Mouse (Mus musculus) layer of hippocampus, adult 8-10 months (tissue): ENCODE data around the gene Slc6a15. TPM values are rescaled to one million over a fixed set of nuclear protein-coding genes. Genes with fewer than 3 reads are reported as not detected.

Source experiments
- DNase-seq, 2 experiments: peaks; one replicate each; pipeline ENCODE4 v3.0.0; 2022; ENCODE audit warnings: low spot score in 2 of 2
- total RNA-seq, 4 experiments: library from RNA; stranded (reverse); gene quantifications; 2 replicates each; pipeline ENCODE4 v1.2.4; 2022

Gene Slc6a15
- total RNA-seq = 10 to 100 TPM; 69.3 to 88.8 (median 74.4) TPM

DNA sequence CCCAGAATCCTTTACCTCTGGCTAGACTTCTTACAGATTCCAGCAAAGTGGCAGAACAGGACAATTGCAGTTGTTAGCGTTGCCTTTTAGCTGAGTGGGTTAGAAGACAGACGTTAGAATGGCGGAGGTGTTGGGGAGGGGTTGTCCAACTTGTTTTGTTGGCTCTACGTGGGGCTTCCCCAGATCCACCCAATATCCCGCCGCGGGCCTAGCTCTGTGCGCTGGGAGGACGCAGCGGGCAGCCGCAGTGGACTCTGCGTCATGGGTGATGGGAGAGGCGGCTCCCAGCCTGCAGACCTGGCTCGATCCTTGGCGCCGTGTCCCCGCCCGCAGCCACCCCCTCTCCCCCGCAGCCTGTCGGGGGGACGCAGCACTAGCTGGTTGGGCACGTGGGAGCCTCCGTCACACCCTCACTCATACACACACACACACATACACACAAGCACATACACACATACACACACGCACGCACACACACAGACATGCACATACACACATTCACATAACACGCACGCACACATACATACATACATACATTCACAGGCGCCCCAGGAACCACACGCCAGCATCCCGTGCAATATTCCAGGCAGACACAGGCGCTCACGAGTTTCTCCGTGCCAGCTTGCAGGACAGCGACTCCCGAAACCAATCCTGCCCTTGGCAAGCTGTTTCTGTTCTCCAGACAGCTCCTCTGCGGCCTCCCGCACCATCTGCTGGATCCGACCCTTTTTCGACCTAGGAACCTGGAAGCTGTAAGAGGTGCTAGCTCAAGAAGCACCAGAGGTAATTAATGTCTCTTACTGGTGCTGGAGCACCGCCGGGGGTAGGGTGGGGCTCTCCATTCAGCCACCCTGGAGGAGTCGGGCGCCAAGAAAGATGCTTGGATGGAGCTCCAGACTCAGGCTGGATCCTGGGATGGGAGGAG, at the start of gene Slc6a15:
Gene Slc6a15 (plus strand): TSS at position 413 of the 925 bp plus-strand sequence.
- DNase-seq = peak; percentile 47 to 58

DNA sequence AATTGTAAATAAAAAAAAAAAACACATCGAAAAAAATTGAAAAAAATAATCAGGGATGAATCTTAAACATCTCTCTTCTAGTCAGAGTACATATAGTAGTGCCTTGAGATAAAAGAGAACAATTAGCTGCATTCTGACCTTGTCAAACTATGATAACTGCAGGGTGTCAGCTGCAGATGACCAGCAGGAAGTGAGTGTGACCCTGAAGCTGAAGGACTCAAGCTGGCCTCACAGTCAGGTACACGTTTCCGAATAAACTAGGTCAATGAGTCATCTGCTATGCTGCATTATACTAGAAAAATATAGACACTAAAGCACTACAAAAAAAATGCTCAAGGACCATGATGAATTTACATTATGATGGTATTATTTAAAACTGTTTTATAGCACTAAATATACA, 45.6 kb upstream of the Slc6a15 start:
- DNase-seq = no peak

DNA sequence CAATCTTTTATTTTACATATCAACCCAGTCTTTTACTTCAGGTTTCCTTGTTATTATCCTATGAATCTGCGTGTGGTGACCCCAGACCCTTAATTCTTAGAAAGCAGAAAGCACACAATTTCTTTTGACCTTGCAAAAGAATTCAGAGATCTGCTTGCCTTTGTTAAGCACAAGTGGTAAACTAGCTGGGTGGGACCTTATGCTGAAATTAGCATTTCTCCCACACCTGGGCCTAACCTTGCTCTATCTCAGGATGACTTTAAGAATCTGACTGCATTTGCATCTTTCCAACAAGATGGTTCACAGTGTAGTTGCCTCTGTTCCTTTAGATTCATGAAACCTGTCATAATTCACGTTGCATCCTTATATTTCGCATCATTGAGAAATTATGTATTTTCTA, 44.2 kb upstream of the Slc6a15 start:
- no peak for DNase-seq

DNA sequence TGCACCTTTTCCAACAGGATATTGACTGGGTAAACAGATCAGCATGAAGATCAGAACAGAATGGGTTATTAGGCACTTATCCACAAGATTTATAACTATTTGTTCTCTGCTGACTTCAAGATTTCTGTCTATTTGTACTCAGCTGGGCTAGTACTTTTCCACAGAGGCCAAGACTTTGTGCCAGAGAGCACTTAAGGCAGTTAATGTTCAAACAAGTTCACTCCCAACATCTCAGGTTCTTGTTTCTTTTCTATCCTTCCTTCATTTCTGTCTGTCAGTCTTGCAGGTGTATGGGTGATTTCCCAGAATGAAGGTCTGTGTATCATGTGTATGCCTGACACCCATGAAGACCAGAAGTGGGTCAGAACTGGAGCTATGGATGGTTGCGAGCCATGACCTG, 33.3 kb upstream of the Slc6a15 start:
- no peak for DNase-seq

DNA sequence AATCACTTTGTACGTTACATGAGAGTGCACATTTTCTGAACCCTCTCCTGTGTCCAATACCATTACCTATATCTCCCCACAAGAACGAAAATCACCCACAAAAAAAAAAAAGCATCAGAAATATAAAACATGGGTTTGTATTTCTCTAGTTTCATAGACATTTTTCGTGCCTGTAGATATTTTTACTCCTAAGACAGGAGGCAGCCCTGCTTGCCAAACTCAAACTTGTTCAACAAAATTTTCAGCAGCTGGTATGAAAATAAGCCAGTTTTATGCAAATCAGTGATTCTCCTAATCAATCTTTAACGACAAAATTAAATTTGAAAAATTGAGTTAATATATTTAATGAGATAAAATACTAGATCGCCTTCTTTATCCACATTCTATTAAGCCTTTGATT, 27.7 kb upstream of the Slc6a15 start:
- DNase-seq = no peak

DNA sequence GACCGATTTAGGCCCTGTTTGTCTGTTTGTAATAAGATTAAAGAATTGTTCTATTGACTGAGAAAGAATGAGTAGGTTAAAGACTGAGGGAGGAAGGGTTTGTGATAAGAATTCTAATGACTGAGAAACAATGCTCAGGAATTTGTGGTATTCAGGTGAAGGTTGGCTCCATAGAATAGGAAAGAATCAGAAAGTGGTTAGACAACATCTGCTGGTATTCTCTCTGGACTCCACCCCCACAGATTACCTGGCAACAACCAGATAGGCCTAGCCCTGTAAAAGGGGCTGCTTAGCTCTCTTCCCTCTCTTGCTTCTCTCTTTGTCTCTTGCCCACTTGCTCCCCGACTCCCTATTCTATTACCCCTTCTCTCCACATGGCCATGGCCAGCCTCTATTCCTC, 20.8 kb upstream of the Slc6a15 start:
- no peak for DNase-seq

DNA sequence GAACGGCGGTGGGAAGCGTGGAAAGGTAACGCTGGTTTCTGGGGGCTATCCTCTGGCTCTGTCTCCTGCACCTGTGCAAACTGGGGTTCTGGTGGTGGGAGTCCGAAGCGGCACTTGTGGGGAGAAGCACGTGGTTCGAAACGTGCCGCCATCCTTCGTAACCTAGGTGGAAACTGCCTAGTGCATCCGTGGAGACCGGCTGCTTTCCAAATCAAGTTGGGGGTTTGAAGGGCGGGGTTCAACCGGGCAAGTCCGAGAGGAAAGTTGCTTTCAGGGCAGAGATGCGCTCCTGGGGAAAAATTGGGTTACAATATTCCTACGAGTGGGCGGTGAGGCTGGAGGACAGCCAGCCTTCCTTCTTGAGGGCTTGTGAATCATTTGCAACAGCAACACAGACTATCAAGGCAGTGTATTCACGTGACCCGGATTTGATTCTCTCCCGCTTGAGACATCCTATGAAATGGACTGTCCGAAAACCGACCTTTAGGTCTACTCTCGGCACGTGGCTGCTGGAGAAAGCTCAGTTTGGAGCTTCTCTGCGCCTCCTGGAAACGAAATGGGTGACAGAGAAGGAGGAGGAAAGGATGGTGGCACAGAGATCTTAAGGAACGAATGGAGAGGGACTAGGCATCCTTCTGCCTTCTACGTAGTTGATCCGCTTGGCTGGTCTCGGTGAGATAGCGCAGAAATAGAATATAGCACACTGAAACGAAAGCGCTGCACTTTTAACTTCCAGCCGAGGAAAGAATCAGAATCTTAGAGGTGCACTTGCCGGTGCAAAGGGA, 905 bp downstream of the Slc6a15 start:
- DNase-seq = peak; percentile 63 to 69

DNA sequence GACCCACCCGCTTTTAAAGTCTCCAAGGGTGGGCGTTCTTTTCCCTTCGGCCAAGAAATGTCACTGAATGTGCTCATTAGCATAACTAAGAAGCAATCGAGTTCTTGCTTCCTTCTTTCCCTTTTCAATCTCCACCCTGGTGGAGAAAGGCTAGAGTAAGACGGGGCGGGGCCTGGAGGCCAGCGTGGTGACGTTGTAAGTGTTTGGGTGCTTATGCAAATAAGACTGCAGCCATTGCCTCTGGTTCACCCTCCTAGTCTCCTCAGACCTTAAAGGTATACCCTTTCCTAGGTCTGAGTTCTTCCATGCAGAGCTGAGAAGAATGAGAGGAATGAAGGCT, 1.5 kb downstream of the Slc6a15 start:
- DNase-seq = peak; percentile 44 to 60

DNA sequence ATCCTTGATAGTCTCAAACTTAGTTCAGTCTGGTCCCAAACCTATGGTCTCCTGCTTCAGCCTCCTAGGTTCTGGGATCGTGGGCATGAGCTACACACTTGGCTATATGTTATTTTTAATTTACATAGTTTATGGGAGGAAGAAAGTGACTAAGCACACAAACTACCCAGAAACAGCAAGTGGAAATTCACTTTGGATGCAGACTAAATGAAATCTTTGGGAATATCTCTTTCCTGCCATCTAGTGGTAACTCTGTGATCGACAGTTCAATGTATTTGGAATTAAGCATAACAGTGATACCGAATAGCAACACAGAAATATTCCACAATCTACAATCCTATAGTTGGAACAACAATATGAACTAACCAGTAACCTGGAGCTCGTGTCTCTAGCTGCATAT, 34.6 kb downstream of the Slc6a15 start:
- DNase-seq = no peak

DNA sequence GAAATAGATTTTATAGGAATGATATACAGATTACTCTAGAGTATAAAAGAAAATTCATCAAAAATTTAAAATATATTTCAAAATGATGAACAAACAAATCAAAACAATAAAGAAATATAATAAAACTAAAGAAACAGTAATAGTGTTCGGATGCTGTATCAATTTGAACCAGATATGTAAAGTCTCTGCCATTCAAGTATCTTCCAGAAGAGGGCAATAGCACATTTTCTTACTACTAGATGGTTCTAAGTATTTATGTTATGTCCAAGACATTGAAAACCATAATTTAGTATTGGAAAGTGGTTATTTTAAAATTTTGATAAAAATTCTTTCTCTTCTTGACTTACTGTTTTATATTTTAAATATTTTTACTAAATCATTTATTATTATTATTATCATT, 60.1 kb downstream of the Slc6a15 start:
- DNase-seq = no peak

DNA sequence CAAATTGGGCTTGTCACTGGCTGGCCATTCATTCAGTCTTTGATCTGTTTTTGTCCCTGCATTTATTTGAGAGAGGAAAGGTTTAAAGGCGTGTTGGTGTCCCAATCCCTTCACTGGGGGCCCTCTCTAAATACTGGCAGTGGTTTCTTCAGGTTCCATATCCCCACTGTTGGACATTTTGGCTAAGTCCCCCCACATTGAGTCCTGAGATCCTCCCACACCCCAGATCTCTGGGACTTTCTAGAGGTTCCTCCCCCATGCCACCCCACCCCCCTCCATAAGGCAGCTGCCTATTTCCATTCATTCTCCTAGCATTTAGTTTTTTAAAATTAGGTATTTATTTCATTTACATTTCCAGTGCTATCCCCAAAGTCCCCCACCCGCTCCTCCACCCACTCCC, 75.0 kb downstream of the Slc6a15 start:
- no peak for DNase-seq

DNA sequence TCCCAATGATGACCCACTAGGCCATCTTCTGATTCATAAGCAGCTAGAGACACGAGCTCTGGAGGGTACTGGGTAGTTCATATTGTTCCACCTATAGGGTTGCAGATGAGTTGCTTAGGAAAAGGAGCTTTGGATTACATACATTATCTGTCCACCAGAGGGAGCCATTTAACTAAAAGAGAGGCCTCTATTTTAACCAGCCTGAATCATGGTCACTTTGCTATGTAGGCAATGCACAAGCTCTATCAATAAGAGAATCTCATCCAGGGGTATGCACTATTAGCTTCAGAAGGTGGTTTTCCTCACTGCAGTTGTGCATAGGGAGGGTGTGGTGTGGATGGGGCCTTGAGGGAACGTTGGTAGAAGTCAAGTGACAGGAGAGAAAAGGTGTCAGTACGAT, 75.5 kb downstream of the Slc6a15 start:
- DNase-seq = peak in 1 of 2 experiments; percentile 8

DNA sequence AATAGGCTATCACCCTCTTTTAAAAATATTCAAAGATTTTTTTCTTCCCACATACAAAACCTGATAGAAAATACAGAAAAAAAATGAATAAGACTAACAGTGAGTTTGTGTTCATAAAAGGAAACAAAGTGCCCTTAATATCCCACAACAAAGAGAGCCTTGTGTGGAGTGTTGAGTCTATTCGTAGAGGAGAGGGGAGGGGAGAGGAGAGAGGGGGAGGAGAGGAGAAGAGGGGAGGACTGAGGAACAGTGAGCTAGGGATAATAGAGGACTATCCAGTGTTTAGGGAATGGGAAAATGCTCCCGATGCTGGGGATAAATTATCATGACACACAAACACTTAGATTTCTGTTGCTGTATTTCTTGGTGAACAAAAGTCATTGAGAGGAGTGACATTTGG, 80.8 kb downstream of the Slc6a15 start:
- DNase-seq = no peak

DNA sequence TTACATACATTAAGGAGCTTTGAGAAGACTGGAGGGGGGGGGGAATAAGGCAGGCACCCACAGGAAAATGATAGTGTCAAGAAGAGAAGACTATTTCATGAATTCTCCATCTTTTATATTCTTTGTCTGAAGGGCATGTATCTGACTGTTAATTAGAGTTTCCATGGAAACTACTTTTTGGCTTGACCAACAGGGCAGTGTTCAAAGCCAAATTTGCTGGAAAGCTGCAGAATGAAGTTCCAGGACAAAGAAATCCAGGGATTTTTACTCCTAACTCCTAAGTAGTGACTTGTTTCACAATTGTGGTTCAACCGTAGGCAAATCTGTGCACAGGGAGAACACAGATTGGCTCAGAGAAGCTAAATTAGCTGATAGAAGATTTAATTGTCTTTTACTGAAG, 90.3 kb downstream of the Slc6a15 start:
- DNase-seq = no peak

Other genes starting within 250 kb of the Slc6a15 start
- 1 to 10 TPM; 3.2 to 5.6 (median 4.6) TPM for gene Lrriq1, start 131.5 kb upstream of the Slc6a15 start, total RNA-seq